Mouse (Mus musculus): ENCODE results near the gene Zfp74. TPM values are rescaled to one million over a fixed set of nuclear protein-coding genes. Genes with fewer than 3 reads are reported as not detected.

Gene Zfp74
- total and polyA plus RNA-seq, 2 experiments, result 2.6 to 2.7 TPM

- Histone ChIP-seq H3K27ac (replicated peaks; ENCODE audit: insufficient read depth, low read depth, low read length) (no peak overlapping the region), H3K9ac (ENCODE audit: low read depth, low read length) (no peak overlapping the region), H3K4me1 (ENCODE audit: control insufficient read depth, insufficient read depth, low read length) (no peaks in the 10 kb centered on the region), H3K27me3 (ENCODE audit: control insufficient read depth, insufficient read depth, low read length) (no peaks in the 10 kb centered on the region), H3K79me2 (ENCODE audit: control insufficient read depth, insufficient read depth, low read length) (no peaks in the 10 kb centered on the region; the same call in 1 of the 2 replicates), H3K36me3 (ENCODE audit: control insufficient read depth, insufficient read depth, low read length) (peaks cover 20% of the 10 kb centered on the region), H3K4me3 (ENCODE audit: insufficient read depth, low read depth, low read length) (no peak overlapping the region)
- TF ChIP-seq CTCF (IDR thresholded peaks at IDR 0.05; ENCODE audit: low read depth, low read length) (no peak), POLR2A (IDR thresholded peaks at IDR 0.05; ENCODE audit: extremely low read depth, insufficient read depth, low read length) (no peak)
- 88% methylated on average over 5 of the region's 5 CpGs for WGBS
- no peak for DNase-seq (ENCODE audit: extremely low read depth, low read depth, low spot score)
Measured at GRCm38 (mm10) chr7:29907206-29907605, 46.7 kb downstream of the Zfp74 start.

DNA sequence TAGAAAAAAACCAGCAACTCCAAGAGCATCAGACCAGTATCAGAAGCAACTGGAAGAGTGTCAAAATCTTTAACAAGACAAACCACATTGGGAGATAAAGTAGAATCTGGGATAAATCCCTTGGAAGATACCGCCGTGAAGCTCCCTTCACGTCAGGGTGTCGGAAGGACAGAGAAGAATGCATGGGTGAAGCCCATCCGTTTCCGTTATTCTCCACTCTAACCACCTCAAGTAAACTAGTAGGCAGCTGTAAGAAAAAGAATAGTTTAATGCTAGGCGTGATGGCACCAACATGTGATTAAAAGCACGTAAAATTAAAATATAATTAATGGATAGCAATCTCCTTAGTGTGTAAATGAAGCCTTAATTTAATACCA lies 47.2 kb downstream of the Zfp74 start:
- no peak overlapping the region for H3K4me3 ChIP-seq (ENCODE audit: insufficient read depth, low read depth, low read length)
- no peaks in the 10 kb centered on the region for H3K4me1 ChIP-seq (ENCODE audit: control insufficient read depth, insufficient read depth, low read length)
- no peak for DNase-seq (ENCODE audit: extremely low read depth, low read depth, low spot score)
- H3K9ac ChIP-seq (ENCODE audit: low read depth, low read length), result no peak overlapping the region
- WGBS, result 52% methylated on average over 8 of the region's 8 CpGs
- H3K36me3 ChIP-seq (ENCODE audit: control insufficient read depth, insufficient read depth, low read length), result peaks cover 14% of the 10 kb centered on the region
- H3K27ac ChIP-seq (replicated peaks; ENCODE audit: insufficient read depth, low read depth, low read length), result 0 out of 2 replicates have a peak overlapping the region, but pooled peaks have one; percentile 3
- no peak for TF ChIP-seq POLR2A (IDR thresholded peaks at IDR 0.05; ENCODE audit: extremely low read depth, insufficient read depth, low read length)
- no peak for TF ChIP-seq CTCF (IDR thresholded peaks at IDR 0.05; ENCODE audit: low read depth, low read length)
- H3K79me2 ChIP-seq (ENCODE audit: control insufficient read depth, insufficient read depth, low read length), result no peaks in the 10 kb centered on the region; the same call in 1 of the 2 replicates
- H3K27me3 ChIP-seq (ENCODE audit: control insufficient read depth, insufficient read depth, low read length), result no peaks in the 10 kb centered on the region

DNA sequence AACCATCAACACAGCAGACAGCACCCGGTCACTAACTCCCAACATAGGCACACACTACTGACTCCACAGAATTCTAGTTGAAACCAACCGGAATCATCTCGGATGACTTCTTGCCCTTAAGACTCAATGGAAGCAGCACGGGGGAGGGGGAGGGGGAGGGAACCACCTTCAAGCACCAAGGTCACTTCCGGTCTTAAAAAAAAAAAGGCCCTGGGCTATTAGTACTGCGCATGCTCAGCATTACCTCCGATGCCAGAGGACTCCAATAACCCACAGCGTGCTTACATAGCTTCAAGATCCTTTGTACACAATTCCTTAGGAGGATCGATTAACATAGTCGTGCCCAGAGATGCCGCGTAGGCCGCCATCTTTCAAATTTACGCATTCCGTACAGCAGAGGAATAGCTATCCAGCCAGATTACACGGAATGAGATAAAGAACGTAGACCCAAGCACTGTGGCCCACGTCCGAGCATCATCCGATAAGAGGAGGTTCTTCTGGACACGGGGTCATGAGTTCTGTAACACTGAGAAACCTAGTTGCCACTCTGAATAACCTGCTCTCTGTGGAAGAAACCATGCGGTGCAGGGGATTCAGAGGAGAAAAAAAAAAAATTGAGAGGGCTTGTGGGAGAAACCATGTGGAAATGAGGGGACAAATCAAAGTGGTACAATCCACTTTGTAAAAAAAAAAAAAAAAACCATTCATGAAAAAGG lies 47.8 kb downstream of the Zfp74 start, which contains the start of gene Zfp27:
Gene Zfp27, minus strand, starts transcription at position 607 of the 716 bp plus-strand sequence.
- H3K27ac ChIP-seq (replicated peaks; ENCODE audit: insufficient read depth, low read depth, low read length), result peak within 1 kb of the TSS; percentile 81
- under 1% methylated on average over 22 of the region's 22 CpGs for WGBS

GRCm38 (mm10) chr7:29904101-29904500 lies 49.8 kb downstream of the Zfp74 start:
- 96% methylated on average over 4 of the region's 4 CpGs for WGBS

More for the DNA sequence above, 47.8 kb downstream of the Zfp74 start, which contains the start of gene Zfp27:
- H3K9ac ChIP-seq (ENCODE audit: low read depth, low read length), result peak within 1 kb of the TSS; percentile 85
- peaks cover 16% of the 10 kb centered on the region for H3K36me3 ChIP-seq (ENCODE audit: control insufficient read depth, insufficient read depth, low read length)
- no peaks in the 10 kb centered on the region for H3K27me3 ChIP-seq (ENCODE audit: control insufficient read depth, insufficient read depth, low read length)
- TF ChIP-seq POLR2A (IDR thresholded peaks at IDR 0.05; ENCODE audit: extremely low read depth, insufficient read depth, low read length) (no peak), CTCF (IDR thresholded peaks at IDR 0.05; ENCODE audit: low read depth, low read length) (no peak)
- no peaks in the 10 kb centered on the region for H3K4me1 ChIP-seq (ENCODE audit: control insufficient read depth, insufficient read depth, low read length)
- peak within 1 kb of the TSS; percentile 77 for H3K4me3 ChIP-seq (ENCODE audit: insufficient read depth, low read depth, low read length)
- DNase-seq (ENCODE audit: extremely low read depth, low read depth, low spot score), result peak; percentile 95
- no peaks in the 10 kb centered on the region; the same call in 1 of the 2 replicates for H3K79me2 ChIP-seq (ENCODE audit: control insufficient read depth, insufficient read depth, low read length)

GRCm38 (mm10) chr7:29898351-29898750 lies 55.5 kb downstream of the Zfp74 start:
- H3K27me3 ChIP-seq (ENCODE audit: control insufficient read depth, insufficient read depth, low read length), result no peaks in the 10 kb centered on the region
- peaks cover 69% of the 10 kb centered on the region for H3K36me3 ChIP-seq (ENCODE audit: control insufficient read depth, insufficient read depth, low read length)
- H3K4me3 ChIP-seq (ENCODE audit: insufficient read depth, low read depth, low read length), result no peak overlapping the region
- H3K27ac ChIP-seq (replicated peaks; ENCODE audit: insufficient read depth, low read depth, low read length), result no peak overlapping the region
- TF ChIP-seq CTCF (IDR thresholded peaks at IDR 0.05; ENCODE audit: low read depth, low read length) (no peak), POLR2A (IDR thresholded peaks at IDR 0.05; ENCODE audit: extremely low read depth, insufficient read depth, low read length) (no peak)
- WGBS, result 95% methylated on average over 4 of the region's 4 CpGs
- no peaks in the 10 kb centered on the region for H3K79me2 ChIP-seq (ENCODE audit: control insufficient read depth, insufficient read depth, low read length)
- H3K4me1 ChIP-seq (ENCODE audit: control insufficient read depth, insufficient read depth, low read length), result no peaks in the 10 kb centered on the region
- no peak for DNase-seq (ENCODE audit: extremely low read depth, low read depth, low spot score)
- no peak overlapping the region for H3K9ac ChIP-seq (ENCODE audit: low read depth, low read length)

More at GRCm38 (mm10) chr7:29904101-29904500, 49.8 kb downstream of the Zfp74 start:
- Histone ChIP-seq H3K9ac (ENCODE audit: low read depth, low read length) (no peak overlapping the region), H3K36me3 (ENCODE audit: control insufficient read depth, insufficient read depth, low read length) (peaks cover 29% of the 10 kb centered on the region), H3K4me3 (ENCODE audit: insufficient read depth, low read depth, low read length) (no peak overlapping the region), H3K27me3 (ENCODE audit: control insufficient read depth, insufficient read depth, low read length) (no peaks in the 10 kb centered on the region), H3K79me2 (ENCODE audit: control insufficient read depth, insufficient read depth, low read length) (no peaks in the 10 kb centered on the region; the same call in 1 of the 2 replicates), H3K4me1 (ENCODE audit: control insufficient read depth, insufficient read depth, low read length) (no peaks in the 10 kb centered on the region), H3K27ac (replicated peaks; ENCODE audit: insufficient read depth, low read depth, low read length) (no peak overlapping the region)
- DNase-seq (ENCODE audit: extremely low read depth, low read depth, low spot score), result no peak
- TF ChIP-seq POLR2A (IDR thresholded peaks at IDR 0.05; ENCODE audit: extremely low read depth, insufficient read depth, low read length) (no peak), CTCF (IDR thresholded peaks at IDR 0.05; ENCODE audit: low read depth, low read length) (no peak)

DNA sequence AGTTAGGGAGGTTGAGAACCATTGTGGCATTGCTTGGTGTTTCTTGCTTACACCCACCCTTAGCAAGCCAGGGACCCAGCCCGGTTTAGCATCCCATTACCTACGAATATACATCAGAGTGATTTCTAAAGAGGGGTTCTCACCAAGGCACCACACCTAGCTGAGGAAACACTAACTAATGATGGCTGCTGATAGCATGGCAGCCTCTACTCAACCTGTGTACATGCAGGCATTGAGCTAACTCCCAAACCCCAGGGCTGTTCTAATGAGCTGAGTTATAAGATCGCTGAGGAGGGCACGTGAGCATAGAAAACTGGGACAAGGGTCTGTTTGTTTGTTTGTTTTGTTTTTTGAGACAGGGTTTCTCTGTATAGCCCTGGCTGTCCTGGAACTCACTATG lies 61.1 kb downstream of the Zfp74 start:
- no peak for DNase-seq (ENCODE audit: extremely low read depth, low read depth, low spot score)
- Histone ChIP-seq H3K4me3 (ENCODE audit: insufficient read depth, low read depth, low read length) (no peak overlapping the region), H3K36me3 (ENCODE audit: control insufficient read depth, insufficient read depth, low read length) (peaks cover 36% of the 10 kb centered on the region), H3K9ac (ENCODE audit: low read depth, low read length) (no peak overlapping the region), H3K27me3 (ENCODE audit: control insufficient read depth, insufficient read depth, low read length) (no peaks in the 10 kb centered on the region), H3K27ac (replicated peaks; ENCODE audit: insufficient read depth, low read depth, low read length) (no peak overlapping the region), H3K4me1 (ENCODE audit: control insufficient read depth, insufficient read depth, low read length) (no peaks in the 10 kb centered on the region), H3K79me2 (ENCODE audit: control insufficient read depth, insufficient read depth, low read length) (no peaks in the 10 kb centered on the region)
- TF ChIP-seq POLR2A (IDR thresholded peaks at IDR 0.05; ENCODE audit: extremely low read depth, insufficient read depth, low read length) (no peak), CTCF (IDR thresholded peaks at IDR 0.05; ENCODE audit: low read depth, low read length) (no peak)
- WGBS, result 97% methylated on average over 4 of the region's 4 CpGs

All from liver, adult 2 months (tissue).